Mouse (Mus musculus): ENCODE measurements around the gene Enox1. TPM values are rescaled to one million over a fixed set of nuclear protein-coding genes. Genes with fewer than 3 reads are reported as not detected.

Enox1 gene
- total and polyA plus RNA-seq, 3 experiments, result not detected

GRCm38 (mm10) chr14:77658739-77659138 is 502.2 kb downstream of the Enox1 start:
- Histone ChIP-seq H3K27ac (ENCODE audit: insufficient read depth, low read depth) (no peak overlapping the region), H3K9me3 (replicated peaks; ENCODE audit: low read length) (peaks cover 74% of the 10 kb centered on the region), H3K4me3 (replicated peaks in 1 of 3; ENCODE audit: low read depth in 2 of 3, low read length in 2 of 3, poor library complexity in 1 of 3) (no peak overlapping the region), H3K9ac (ENCODE audit: insufficient read depth, low read depth) (no peak overlapping the region), H3K4me1 (ENCODE audit: control insufficient read depth in 1 of 2, insufficient read depth in 2 of 2) (no peaks in the 10 kb centered on the region), H3K79me2 (replicated peaks; ENCODE audit: control insufficient read depth, extremely low read depth, insufficient read depth, poor library complexity, severe bottlenecking) (no peaks in the 10 kb centered on the region), H3K4me2 (ENCODE audit: insufficient read depth, low read depth, poor library complexity, severe bottlenecking) (no peak overlapping the region), H3K27me3 (replicated peaks) (no peaks in the 10 kb centered on the region), H3K36me3 (replicated peaks in 1 of 2; ENCODE audit: control insufficient read depth in 1 of 2, insufficient read depth in 1 of 2, low read length in 1 of 2) (no peaks in the 10 kb centered on the region)
- no peak for DNase-seq (ENCODE audit: extremely low read depth)
- in situ Hi-C loops (cut with MboI; ENCODE audit: low pct_ligation_motif_present, low pct_unique_long_range_greater_than_20kb, low sequenced_read_pairs), result no loop called here
- dilution Hi-C loops (cut with MboI; ENCODE audit: extremely low pct_ligation_motif_present, extremely low pct_unique_long_range_greater_than_20kb, low sequenced_read_pairs), result no loop called here
- TF ChIP-seq E2F4 (IDR thresholded peaks at IDR 0.05; ENCODE audit: insufficient replicate concordance, low read depth, low read length), result no peak
- no peak for TF ChIP-seq IRF4 (IDR thresholded peaks at IDR 0.05; ENCODE audit: low read depth, low read length)
- no peak for TF ChIP-seq ZMIZ1 (IDR thresholded peaks at IDR 0.05; ENCODE audit: low read depth, low read length)
- no peak for TF ChIP-seq CHD2 (IDR thresholded peaks at IDR 0.05; ENCODE audit: low read length)

- H3K4me3 ChIP-seq (replicated peaks in 1 of 3; ENCODE audit: low read depth in 2 of 3, low read length in 2 of 3, poor library complexity in 1 of 3), result no peak overlapping the region
- TF ChIP-seq MEF2A (IDR thresholded peaks at IDR 0.05; ENCODE audit: borderline replicate concordance, low read depth, low read length) (no peak), TBP (conservative IDR thresholded peaks at IDR 0.05; ENCODE audit: low read depth, low read length) (no peak), POLR2AphosphoS2 (IDR thresholded peaks at IDR 0.05; ENCODE audit: low read depth, low read length) (no peak), ZMIZ1 (IDR thresholded peaks at IDR 0.05; ENCODE audit: low read depth, low read length) (no peak), PAX5 (IDR thresholded peaks at IDR 0.05; ENCODE audit: low read length) (no peak), ELF1 (IDR thresholded peaks at IDR 0.05; ENCODE audit: low read depth, low read length) (no peak), JUN (IDR thresholded peaks at IDR 0.05; ENCODE audit: insufficient read depth, low read depth, low read length) (no peak), USF2 (conservative IDR thresholded peaks at IDR 0.05; ENCODE audit: low read depth, low read length) (no peak), CTCF (conservative IDR thresholded peaks at IDR 0.05 in 1 of 2, IDR thresholded peaks at IDR 0.05 in 1 of 2; ENCODE audit: low read depth in 2 of 2, low read length in 2 of 2) (no peak), SIN3A (IDR thresholded peaks at IDR 0.05; ENCODE audit: low read length) (no peak), CHD1 (IDR thresholded peaks at IDR 0.05; ENCODE audit: low read depth, low read length) (no peak), NRF1 (IDR thresholded peaks at IDR 0.05; ENCODE audit: low read depth, low read length) (no peak), BHLHE40 (IDR thresholded peaks at IDR 0.05; ENCODE audit: low read depth, low read length) (no peak), CHD2 (IDR thresholded peaks at IDR 0.05; ENCODE audit: low read length) (no peak), UBTF (IDR thresholded peaks at IDR 0.05; ENCODE audit: low read depth, low read length) (no peak), POLR2A (IDR thresholded peaks at IDR 0.05; ENCODE audit: low read depth, low read length) (no peak), EP300 (IDR thresholded peaks at IDR 0.05; ENCODE audit: low read length) (no peak)
- H3K36me3 ChIP-seq (replicated peaks in 1 of 2; ENCODE audit: control insufficient read depth in 1 of 2, insufficient read depth in 1 of 2, low read length in 1 of 2), result no peaks in the 10 kb centered on the region
- dilution Hi-C loops (cut with MboI; ENCODE audit: extremely low pct_ligation_motif_present, extremely low pct_unique_long_range_greater_than_20kb, low sequenced_read_pairs), result no loop called here
- no peaks in the 10 kb centered on the region for H3K27me3 ChIP-seq (replicated peaks)
- no peaks in the 10 kb centered on the region for H3K79me2 ChIP-seq (replicated peaks; ENCODE audit: control insufficient read depth, extremely low read depth, insufficient read depth, poor library complexity, severe bottlenecking)
- in situ Hi-C loops (cut with MboI; ENCODE audit: low pct_ligation_motif_present, low pct_unique_long_range_greater_than_20kb, low sequenced_read_pairs), result no loop called here
- H3K4me1 ChIP-seq (ENCODE audit: control insufficient read depth in 1 of 2, insufficient read depth in 2 of 2), result no peaks in the 10 kb centered on the region
- no peak overlapping the region for H3K9ac ChIP-seq (ENCODE audit: insufficient read depth, low read depth)
- H3K4me2 ChIP-seq (ENCODE audit: insufficient read depth, low read depth, poor library complexity, severe bottlenecking), result no peak overlapping the region
- no peak for DNase-seq (ENCODE audit: extremely low read depth)
- H3K9me3 ChIP-seq (replicated peaks; ENCODE audit: low read length), result peaks cover 69% of the 10 kb centered on the region
- H3K27ac ChIP-seq (ENCODE audit: insufficient read depth, low read depth), result no peak overlapping the region
These were observed 505.7 kb downstream of the Enox1 start for GRCm38 (mm10) chr14:77662273-77662672.
